Mouse (Mus musculus): ENCODE data around the gene Fstl1. TPM values are rescaled to one million over a fixed set of nuclear protein-coding genes. Genes with fewer than 3 reads are reported as not detected.

Fstl1 gene
- polyA plus RNA-seq, 1 experiment from 2014 or later = 143 TPM

- Histone ChIP-seq H3K27me3 (ENCODE audit: poor library complexity, severe bottlenecking) (no peaks in the 10 kb centered on the region), H3K9me3 (no peaks in the 10 kb centered on the region), H3K27ac (peak overlapping the region; percentile 85), H3K4me3 (no peak overlapping the region), H3K36me3 (replicated peaks) (peaks cover 56% of the 10 kb centered on the region), H3K4me1 (peaks cover 62% of the 10 kb centered on the region)
- 75% methylated on average over 12 of the region's 12 CpGs for WGBS
- DNase-seq (ENCODE audit: extremely low spot score, low spot score) = no peak
Measured at GRCm38 (mm10) chr16:37790008-37790780, 13.5 kb downstream of the Fstl1 start.

DNA sequence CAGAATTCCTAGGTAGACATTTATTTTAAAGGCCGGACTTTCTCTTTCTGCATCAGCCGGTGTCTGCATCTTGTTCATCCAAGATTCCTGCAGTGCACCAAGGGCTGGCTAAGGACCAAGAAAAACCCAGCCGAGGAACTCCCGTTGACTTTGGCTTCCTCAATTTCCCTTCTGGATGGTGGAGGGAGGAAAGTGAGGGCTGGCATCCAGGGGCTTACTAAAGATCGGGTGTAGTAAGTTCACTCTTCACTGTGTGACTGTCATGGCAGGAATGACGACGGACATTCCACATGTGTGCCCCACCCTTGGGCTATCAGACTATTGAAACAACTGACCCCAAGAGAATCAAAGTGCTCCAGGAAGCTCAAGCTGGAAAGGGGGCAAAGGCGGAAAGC is 14.1 kb downstream of the Fstl1 start:
- peaks cover 60% of the 10 kb centered on the region for H3K4me1 ChIP-seq
- no peaks in the 10 kb centered on the region for H3K9me3 ChIP-seq
- H3K36me3 ChIP-seq (replicated peaks) = peaks cover 54% of the 10 kb centered on the region
- peak overlapping the region; percentile 85; the same call in 1 of the 2 replicates for H3K27ac ChIP-seq
- no peaks in the 10 kb centered on the region for H3K27me3 ChIP-seq (ENCODE audit: poor library complexity, severe bottlenecking)
- no peak overlapping the region for H3K4me3 ChIP-seq
- no peak for DNase-seq (ENCODE audit: extremely low spot score, low spot score)
- WGBS = 89% methylated on average over 8 of the region's 8 CpGs

- Histone ChIP-seq H3K27me3 (ENCODE audit: poor library complexity, severe bottlenecking) (no peaks in the 10 kb centered on the region), H3K9me3 (no peaks in the 10 kb centered on the region; the same call in 1 of the 2 replicates), H3K4me1 (peaks cover 11% of the 10 kb centered on the region), H3K36me3 (replicated peaks) (peaks cover 57% of the 10 kb centered on the region), H3K4me3 (no peak overlapping the region), H3K27ac (no peak overlapping the region)
- DNase-seq (ENCODE audit: extremely low spot score, low spot score) = peak; percentile 9
- WGBS = 98% methylated on average over 10 of the region's 10 CpGs
Measured at GRCm38 (mm10) chr16:37795651-37796150, 19.0 kb downstream of the Fstl1 start.

DNA sequence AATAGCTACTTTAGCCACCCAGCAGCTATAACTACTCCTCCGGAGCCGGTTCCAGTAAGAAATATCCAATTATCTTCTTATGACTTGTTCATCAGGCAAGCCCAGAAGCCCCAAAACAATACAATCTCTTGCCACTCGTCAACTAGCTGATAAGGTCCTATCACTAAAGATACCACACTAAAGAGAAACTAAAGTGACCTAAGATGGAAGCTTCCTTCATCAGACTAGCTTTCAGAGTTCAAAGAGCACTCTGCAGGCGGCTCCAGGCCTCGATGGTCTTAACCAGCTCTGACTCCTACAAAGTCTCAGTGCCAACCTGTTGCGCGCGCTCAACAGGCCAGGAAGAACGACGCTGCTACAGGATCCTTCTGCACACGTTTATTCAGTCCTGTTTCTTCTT is 19.6 kb downstream of the Fstl1 start:
- H3K9me3 ChIP-seq = no peaks in the 10 kb centered on the region; the same call in 1 of the 2 replicates
- no peaks in the 10 kb centered on the region for H3K27me3 ChIP-seq (ENCODE audit: poor library complexity, severe bottlenecking)
- H3K4me3 ChIP-seq = no peak overlapping the region
- H3K27ac ChIP-seq = no peak overlapping the region
- peaks cover 7% of the 10 kb centered on the region for H3K4me1 ChIP-seq
- 94% methylated on average over 11 of the region's 11 CpGs for WGBS
- DNase-seq (ENCODE audit: extremely low spot score, low spot score) = peak; percentile 8
- H3K36me3 ChIP-seq (replicated peaks) = peaks cover 51% of the 10 kb centered on the region

GRCm38 (mm10) chr16:37801097-37801496 is 24.4 kb downstream of the Fstl1 start:
- no peak for DNase-seq (ENCODE audit: extremely low spot score, low spot score)
- H3K36me3 ChIP-seq (replicated peaks) = peaks cover 52% of the 10 kb centered on the region
- WGBS = 96% methylated on average over 2 of the region's 2 CpGs

GRCm38 (mm10) chr16:37802686-37803295 is 26.1 kb downstream of the Fstl1 start:
- DNase-seq (ENCODE audit: extremely low spot score, low spot score) = no peak
- H3K36me3 ChIP-seq (replicated peaks) = peaks cover 54% of the 10 kb centered on the region
- H3K4me1 ChIP-seq = peaks cover 26% of the 10 kb centered on the region
- peaks cover 8% of the 10 kb centered on the region; the same call in 1 of the 2 replicates for H3K9me3 ChIP-seq
- H3K27me3 ChIP-seq (ENCODE audit: poor library complexity, severe bottlenecking) = 0 out of 2 replicates have a peak, but pooled peaks cover 5% of the 10 kb centered on the region
- 66% methylated on average over 4 of the region's 4 CpGs for WGBS
- H3K4me3 ChIP-seq = no peak overlapping the region
- 0 out of 2 replicates have a peak overlapping the region, but pooled peaks have one; percentile 20 for H3K27ac ChIP-seq

More at GRCm38 (mm10) chr16:37801097-37801496, 24.4 kb downstream of the Fstl1 start:
- H3K27ac ChIP-seq = no peak overlapping the region
- H3K9me3 ChIP-seq = peaks cover 8% of the 10 kb centered on the region; the same call in 1 of the 2 replicates
- H3K4me1 ChIP-seq = peaks cover 19% of the 10 kb centered on the region
- no peaks in the 10 kb centered on the region for H3K27me3 ChIP-seq (ENCODE audit: poor library complexity, severe bottlenecking)
- no peak overlapping the region for H3K4me3 ChIP-seq

DNA sequence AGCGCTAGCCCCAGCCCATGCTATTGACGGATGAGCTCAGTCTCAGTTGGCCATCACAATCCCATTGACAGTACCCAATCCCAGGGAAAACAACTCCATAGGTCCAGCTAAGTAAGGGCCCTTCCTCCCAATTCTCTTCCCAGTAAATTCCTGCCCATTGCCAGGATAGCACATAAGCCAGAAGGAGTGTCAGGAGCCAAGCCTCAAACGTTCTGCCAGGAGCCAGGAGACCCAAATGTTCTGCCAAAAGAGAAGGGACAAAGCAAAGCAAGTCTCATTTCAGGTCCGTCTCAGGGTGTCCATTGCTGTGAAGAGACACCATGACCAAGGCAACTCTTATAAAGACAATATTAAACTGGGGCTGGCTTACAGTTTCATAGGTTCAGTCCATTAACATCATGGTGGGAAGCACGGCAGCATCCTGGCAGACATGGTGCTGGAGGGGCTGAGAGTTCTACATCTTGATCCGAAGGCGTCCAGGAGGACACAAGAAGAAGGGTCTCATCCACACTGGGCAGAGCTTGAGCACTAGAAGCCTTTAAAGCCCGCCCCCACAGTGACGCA is 26.8 kb downstream of the Fstl1 start:
- no peak overlapping the region for H3K4me3 ChIP-seq
- no peak overlapping the region for H3K27ac ChIP-seq
- H3K9me3 ChIP-seq = peaks cover 8% of the 10 kb centered on the region; the same call in 1 of the 2 replicates
- peaks cover 57% of the 10 kb centered on the region for H3K36me3 ChIP-seq (replicated peaks)
- H3K4me1 ChIP-seq = peaks cover 26% of the 10 kb centered on the region
- DNase-seq (ENCODE audit: extremely low spot score, low spot score) = no peak
- H3K27me3 ChIP-seq (ENCODE audit: poor library complexity, severe bottlenecking) = 0 out of 2 replicates have a peak, but pooled peaks cover 6% of the 10 kb centered on the region
- WGBS = 94% methylated on average over 9 of the region's 9 CpGs

- peaks cover 36% of the 10 kb centered on the region for H3K4me1 ChIP-seq
- peaks cover 8% of the 10 kb centered on the region; the same call in 1 of the 2 replicates for H3K9me3 ChIP-seq
- H3K4me3 ChIP-seq = no peak overlapping the region
- H3K36me3 ChIP-seq (replicated peaks) = peaks cover 55% of the 10 kb centered on the region
- H3K27ac ChIP-seq = no peak overlapping the region
- H3K27me3 ChIP-seq (ENCODE audit: poor library complexity, severe bottlenecking) = 0 out of 2 replicates have a peak, but pooled peaks cover 6% of the 10 kb centered on the region
- no peak for DNase-seq (ENCODE audit: extremely low spot score, low spot score)
- WGBS = 79% methylated on average over 3 of the region's 3 CpGs
Measured at GRCm38 (mm10) chr16:37805746-37806495, 29.2 kb downstream of the Fstl1 start.

- Histone ChIP-seq H3K4me1 (peaks cover 34% of the 10 kb centered on the region), H3K27me3 (ENCODE audit: poor library complexity, severe bottlenecking) (0 out of 2 replicates have a peak, but pooled peaks cover 6% of the 10 kb centered on the region), H3K4me3 (no peak overlapping the region), H3K9me3 (peaks cover 8% of the 10 kb centered on the region; the same call in 1 of the 2 replicates), H3K36me3 (replicated peaks) (peaks cover 53% of the 10 kb centered on the region), H3K27ac (no peak overlapping the region)
- 84% methylated on average over 8 of the region's 8 CpGs for WGBS
- no peak for DNase-seq (ENCODE audit: extremely low spot score, low spot score)
Measured at GRCm38 (mm10) chr16:37807269-37807668, 30.6 kb downstream of the Fstl1 start.

DNA sequence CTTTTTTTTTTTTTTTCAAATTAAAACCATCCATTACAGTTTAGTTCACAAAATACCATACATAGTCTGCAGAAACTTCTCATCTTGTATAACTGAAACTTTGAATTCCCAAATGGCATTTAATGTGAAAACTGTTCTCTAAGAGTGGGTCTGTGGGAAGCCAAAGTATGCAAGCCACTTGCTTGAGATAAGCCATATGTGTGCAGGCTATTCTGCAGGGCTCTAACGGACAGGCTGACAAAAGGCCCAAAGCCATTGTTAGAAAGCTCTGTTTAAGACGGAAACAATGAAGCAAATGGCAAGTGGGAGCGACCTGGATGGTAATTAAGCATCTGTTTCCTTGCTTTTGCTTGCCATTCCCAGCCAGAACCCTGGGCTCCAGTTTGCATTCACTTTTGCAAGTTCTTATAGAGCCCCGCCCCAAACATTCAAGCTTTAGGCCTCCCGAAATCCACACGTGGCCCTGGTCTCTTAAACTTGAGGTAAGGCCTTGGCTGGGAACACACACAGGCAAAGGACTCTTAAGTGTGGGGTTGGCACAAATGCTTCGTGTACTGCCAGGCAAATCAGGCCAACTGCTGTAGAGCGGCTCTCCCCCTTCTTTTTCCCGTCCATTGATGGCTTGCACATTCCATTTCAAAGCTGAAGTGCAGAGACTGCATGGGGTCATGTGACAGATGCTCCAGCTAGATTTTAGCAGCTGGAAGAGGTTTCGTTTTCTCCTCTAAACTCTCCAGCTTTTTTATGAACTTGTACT is 32.4 kb downstream of the Fstl1 start:
- H3K36me3 ChIP-seq (replicated peaks) = peaks cover 39% of the 10 kb centered on the region
- peak overlapping the region; percentile 31 for H3K27ac ChIP-seq
- H3K9me3 ChIP-seq = peaks cover 8% of the 10 kb centered on the region; the same call in 1 of the 2 replicates
- H3K27me3 ChIP-seq (ENCODE audit: poor library complexity, severe bottlenecking) = 0 out of 2 replicates have a peak, but pooled peaks cover 6% of the 10 kb centered on the region
- DNase-seq (ENCODE audit: extremely low spot score, low spot score) = no peak
- 54% methylated on average over 10 of the region's 10 CpGs for WGBS
- H3K4me1 ChIP-seq = peaks cover 38% of the 10 kb centered on the region
- H3K4me3 ChIP-seq = no peak overlapping the region

DNA sequence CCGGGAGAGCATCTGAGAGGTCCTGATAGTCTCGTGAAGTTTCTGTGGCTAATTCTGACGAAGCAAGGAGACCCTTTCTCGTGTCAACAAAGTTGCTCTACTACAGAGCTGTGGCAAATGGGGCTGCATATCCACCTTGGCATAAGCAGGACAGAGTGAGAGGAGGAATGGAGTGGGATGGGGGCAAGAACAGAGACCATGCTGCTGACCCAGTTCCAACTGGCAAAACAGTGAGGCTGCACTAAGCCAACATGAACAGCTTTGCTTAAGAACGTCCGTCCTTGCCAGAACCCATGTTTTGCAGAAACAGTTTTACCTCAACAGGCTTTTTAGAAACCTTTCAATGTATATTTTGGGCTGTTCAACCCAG is 32.9 kb downstream of the Fstl1 start:
- no peak for DNase-seq (ENCODE audit: extremely low spot score, low spot score)
- Histone ChIP-seq H3K27me3 (ENCODE audit: poor library complexity, severe bottlenecking) (0 out of 2 replicates have a peak, but pooled peaks cover 6% of the 10 kb centered on the region), H3K4me3 (no peak overlapping the region), H3K36me3 (replicated peaks) (peaks cover 34% of the 10 kb centered on the region), H3K4me1 (peaks cover 44% of the 10 kb centered on the region), H3K27ac (no peak overlapping the region), H3K9me3 (peaks cover 8% of the 10 kb centered on the region; the same call in 1 of the 2 replicates)
- 86% methylated on average over 6 of the region's 6 CpGs for WGBS
